Mouse (Mus musculus): ENCODE data around the gene Nop10. TPM values are rescaled to one million over a fixed set of nuclear protein-coding genes. Genes with fewer than 3 reads are reported as not detected.

The Nop10 gene
- total and polyA plus RNA-seq, 2 experiments from 2014 or later, result 95.5 to 148 TPM

DNA sequence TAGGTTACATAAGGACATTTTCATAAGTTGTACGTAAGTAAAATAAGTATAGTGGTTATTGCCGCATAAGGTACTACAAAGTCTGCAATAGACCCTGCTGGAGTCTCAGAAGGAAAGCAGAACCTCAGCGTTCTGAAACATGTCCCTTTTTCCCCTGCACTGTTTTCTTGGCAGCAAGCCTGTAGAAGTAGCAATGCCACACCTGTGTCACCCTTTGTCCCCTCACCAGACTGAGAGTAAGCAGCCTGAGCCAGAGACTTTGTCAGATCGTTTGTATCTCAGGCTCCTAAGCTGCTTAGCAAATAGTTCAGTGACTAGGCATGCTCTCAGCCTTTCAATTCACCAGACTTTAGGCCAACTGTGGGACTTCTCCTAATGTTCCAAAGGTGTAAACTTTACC, 25.3 kb downstream of the Nop10 start:
- H3K27ac ChIP-seq (ENCODE audit: low read depth), result peak overlapping the region; percentile 23; the same call in 1 of the 2 replicates
- TF ChIP-seq EP300 (IDR thresholded peaks at IDR 0.05; ENCODE audit: low read depth) (no peak), CTCF (IDR thresholded peaks at IDR 0.05; ENCODE audit: low read depth) (no peak)
- WGBS, result 55% methylated on average over 4 of the region's 4 CpGs
- ATAC-seq (ENCODE audit: insufficient read depth, low read depth), result no peak
- no peak overlapping the region for H3K4me3 ChIP-seq (ENCODE audit: low read depth, low read length)
- no peak overlapping the region for H3K9ac ChIP-seq (replicated peaks; ENCODE audit: low read depth, low read length)
- H3K4me1 ChIP-seq (ENCODE audit: control insufficient read depth, insufficient read depth), result peaks cover 22% of the 10 kb centered on the region
- no peaks in the 10 kb centered on the region for H3K27me3 ChIP-seq (ENCODE audit: control insufficient read depth, insufficient read depth, low read length)
- no peak overlapping the region for H3K4me2 ChIP-seq (ENCODE audit: low read depth, low read length)
- no peak for DNase-seq (ENCODE audit: low spot score)
- no peaks in the 10 kb centered on the region for H3K9me3 ChIP-seq (replicated peaks; ENCODE audit: control insufficient read depth, low read length)
- no peaks in the 10 kb centered on the region for H3K36me3 ChIP-seq (replicated peaks; ENCODE audit: control insufficient read depth, insufficient read depth, low read length)

DNA sequence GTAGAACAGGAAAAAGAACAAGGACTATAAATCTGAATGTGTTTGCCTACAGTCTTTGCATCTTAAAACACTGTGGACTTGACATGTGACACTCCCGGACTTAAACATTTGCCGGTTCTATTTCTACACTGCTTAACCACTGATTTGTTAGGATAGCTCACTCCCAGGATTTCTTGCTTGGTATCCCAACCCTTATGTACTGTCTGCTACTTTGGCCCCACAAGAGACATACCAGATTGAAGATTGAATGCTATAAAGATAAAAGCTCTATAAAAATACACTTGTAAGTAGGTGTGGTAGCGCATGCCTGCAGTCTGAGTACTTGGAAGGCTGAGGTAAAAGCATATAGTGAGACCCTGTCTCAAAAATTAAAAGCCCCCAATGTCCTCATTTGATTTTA, 27.8 kb downstream of the Nop10 start:
- 50% methylated on average over 3 of the region's 3 CpGs for WGBS
- Histone ChIP-seq H3K4me2 (ENCODE audit: low read depth, low read length) (no peak overlapping the region), H3K27ac (ENCODE audit: low read depth) (peak overlapping the region; percentile 43; the same call in 1 of the 2 replicates), H3K4me3 (ENCODE audit: low read depth, low read length) (no peak overlapping the region), H3K9ac (replicated peaks; ENCODE audit: low read depth, low read length) (no peak overlapping the region), H3K9me3 (replicated peaks; ENCODE audit: control insufficient read depth, low read length) (no peaks in the 10 kb centered on the region), H3K36me3 (replicated peaks; ENCODE audit: control insufficient read depth, insufficient read depth, low read length) (no peaks in the 10 kb centered on the region), H3K4me1 (ENCODE audit: control insufficient read depth, insufficient read depth) (peaks cover 20% of the 10 kb centered on the region), H3K27me3 (ENCODE audit: control insufficient read depth, insufficient read depth, low read length) (no peaks in the 10 kb centered on the region)
- TF ChIP-seq EP300 (IDR thresholded peaks at IDR 0.05; ENCODE audit: low read depth), result no peak
- TF ChIP-seq CTCF (IDR thresholded peaks at IDR 0.05; ENCODE audit: low read depth), result no peak
- no peak for DNase-seq (ENCODE audit: low spot score)
- ATAC-seq (ENCODE audit: insufficient read depth, low read depth), result no peak

DNA sequence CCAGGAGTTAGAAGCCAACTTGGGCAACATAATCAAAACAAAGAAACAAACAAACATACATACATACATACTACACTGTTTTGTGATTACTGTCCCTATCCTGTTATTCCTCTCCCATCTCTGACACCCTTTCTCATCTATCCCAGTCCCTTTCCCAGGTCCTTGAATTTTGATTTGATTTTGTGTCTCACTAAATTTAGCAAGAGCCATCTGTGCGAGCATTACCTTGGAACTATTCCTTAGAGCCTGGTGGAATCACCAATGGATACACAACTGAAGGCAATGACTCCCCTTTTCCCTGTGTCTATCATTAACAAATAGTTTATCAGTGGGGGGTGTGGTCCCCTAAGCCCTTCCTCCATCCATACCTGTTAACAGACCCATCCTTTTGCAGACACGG, 31.1 kb downstream of the Nop10 start:
- Histone ChIP-seq H3K9ac (replicated peaks; ENCODE audit: low read depth, low read length) (no peak overlapping the region), H3K27me3 (ENCODE audit: control insufficient read depth, insufficient read depth, low read length) (no peaks in the 10 kb centered on the region), H3K4me3 (ENCODE audit: low read depth, low read length) (no peak overlapping the region), H3K4me2 (ENCODE audit: low read depth, low read length) (no peak overlapping the region), H3K36me3 (replicated peaks; ENCODE audit: control insufficient read depth, insufficient read depth, low read length) (no peaks in the 10 kb centered on the region; the same call in 1 of the 2 replicates), H3K4me1 (ENCODE audit: control insufficient read depth, insufficient read depth) (peaks cover 14% of the 10 kb centered on the region), H3K27ac (ENCODE audit: low read depth) (no peak overlapping the region), H3K9me3 (replicated peaks; ENCODE audit: control insufficient read depth, low read length) (no peaks in the 10 kb centered on the region)
- TF ChIP-seq EP300 (IDR thresholded peaks at IDR 0.05; ENCODE audit: low read depth) (no peak), CTCF (IDR thresholded peaks at IDR 0.05; ENCODE audit: low read depth) (no peak)
- 64% methylated on average over 2 of the region's 2 CpGs for WGBS
- ATAC-seq (ENCODE audit: insufficient read depth, low read depth) (no peak), DNase-seq (ENCODE audit: low spot score) (no peak)

DNA sequence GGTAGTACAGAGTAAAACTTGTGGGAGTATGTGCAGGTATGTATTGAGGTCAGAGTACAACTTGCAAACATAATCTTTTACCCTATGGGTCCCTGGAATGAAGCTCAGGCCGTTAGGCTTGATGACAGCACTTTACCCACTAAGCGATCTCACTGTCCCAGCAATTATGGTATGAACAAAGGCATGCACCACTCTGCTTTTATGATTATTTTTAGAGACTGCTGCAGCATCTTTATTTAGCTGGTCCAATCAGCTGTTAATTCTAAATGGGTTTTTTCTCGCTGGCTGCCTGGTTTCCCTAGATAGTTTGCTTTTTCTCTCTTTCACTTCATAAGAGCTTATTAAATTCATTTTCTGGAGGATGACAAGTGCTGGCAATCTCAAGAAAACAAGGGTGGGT, 34.5 kb downstream of the Nop10 start:
- Histone ChIP-seq H3K27ac (ENCODE audit: low read depth) (peak overlapping the region; percentile 94), H3K4me3 (ENCODE audit: low read depth, low read length) (peak overlapping the region; percentile 23; the same call in 1 of the 2 replicates), H3K4me2 (ENCODE audit: low read depth, low read length) (peak overlapping the region; percentile 34), H3K4me1 (ENCODE audit: control insufficient read depth, insufficient read depth) (peaks cover 20% of the 10 kb centered on the region), H3K36me3 (replicated peaks; ENCODE audit: control insufficient read depth, insufficient read depth, low read length) (no peaks in the 10 kb centered on the region; the same call in 1 of the 2 replicates), H3K27me3 (ENCODE audit: control insufficient read depth, insufficient read depth, low read length) (no peaks in the 10 kb centered on the region), H3K9ac (replicated peaks; ENCODE audit: low read depth, low read length) (no peak overlapping the region), H3K9me3 (replicated peaks; ENCODE audit: control insufficient read depth, low read length) (no peaks in the 10 kb centered on the region)
- DNase-seq (ENCODE audit: low spot score) (peak; percentile 82), ATAC-seq (ENCODE audit: insufficient read depth, low read depth) (peak; percentile 86)
- WGBS, result 41% methylated on average over 3 of the region's 3 CpGs
- no peak for TF ChIP-seq EP300 (IDR thresholded peaks at IDR 0.05; ENCODE audit: low read depth)
- TF ChIP-seq CTCF (IDR thresholded peaks at IDR 0.05; ENCODE audit: low read depth), result no peak

- WGBS, result 95% methylated on average over 4 of the region's 4 CpGs
- no peak for ATAC-seq (ENCODE audit: insufficient read depth, low read depth)
- TF ChIP-seq EP300 (IDR thresholded peaks at IDR 0.05; ENCODE audit: low read depth), result no peak
- no peak for TF ChIP-seq CTCF (IDR thresholded peaks at IDR 0.05; ENCODE audit: low read depth)
Observed at GRCm38 (mm10) chr2:112298221-112298620, 36.5 kb downstream of the Nop10 start.

DNA sequence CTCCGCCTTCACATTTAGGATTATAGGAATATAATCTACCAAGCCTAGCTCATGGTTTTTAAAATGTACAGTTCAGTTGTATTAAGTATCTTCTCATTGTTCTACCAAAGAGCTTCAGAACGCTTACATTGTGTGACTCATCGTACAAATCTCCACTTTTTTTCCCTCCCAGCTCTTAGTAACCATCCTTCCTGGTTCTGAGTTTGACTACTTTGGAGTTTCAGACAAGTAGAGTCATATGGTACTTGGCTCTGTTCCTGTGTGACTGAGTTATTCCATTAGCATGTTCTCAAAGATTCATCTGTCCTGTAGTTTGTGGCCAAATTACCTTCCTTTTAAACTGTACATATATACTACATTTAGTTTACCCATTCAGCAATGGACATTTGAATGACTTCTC, 46.9 kb downstream of the Nop10 start:
- Histone ChIP-seq H3K27me3 (ENCODE audit: control insufficient read depth, insufficient read depth, low read length) (no peaks in the 10 kb centered on the region), H3K4me3 (ENCODE audit: low read depth, low read length) (no peak overlapping the region), H3K4me2 (ENCODE audit: low read depth, low read length) (peak overlapping the region; percentile 31; the same call in 1 of the 2 replicates), H3K9me3 (replicated peaks; ENCODE audit: control insufficient read depth, low read length) (no peaks in the 10 kb centered on the region), H3K4me1 (ENCODE audit: control insufficient read depth, insufficient read depth) (peaks cover 15% of the 10 kb centered on the region), H3K27ac (ENCODE audit: low read depth) (peak overlapping the region; percentile 24), H3K36me3 (replicated peaks; ENCODE audit: control insufficient read depth, insufficient read depth, low read length) (no peaks in the 10 kb centered on the region), H3K9ac (replicated peaks; ENCODE audit: low read depth, low read length) (no peak overlapping the region)
- 71% methylated on average over 3 of the region's 3 CpGs for WGBS
- peak; percentile 45 for DNase-seq (ENCODE audit: low spot score)
- peak; percentile 39 for ATAC-seq (ENCODE audit: insufficient read depth, low read depth)
- no peak for TF ChIP-seq CTCF (IDR thresholded peaks at IDR 0.05; ENCODE audit: low read depth)

More at GRCm38 (mm10) chr2:112298221-112298620, 36.5 kb downstream of the Nop10 start:
- no peaks in the 10 kb centered on the region for H3K27me3 ChIP-seq (ENCODE audit: control insufficient read depth, insufficient read depth, low read length)
- H3K4me3 ChIP-seq (ENCODE audit: low read depth, low read length), result no peak overlapping the region
- H3K9me3 ChIP-seq (replicated peaks; ENCODE audit: control insufficient read depth, low read length), result no peaks in the 10 kb centered on the region
- H3K27ac ChIP-seq (ENCODE audit: low read depth), result no peak overlapping the region
- peaks cover 20% of the 10 kb centered on the region for H3K4me1 ChIP-seq (ENCODE audit: control insufficient read depth, insufficient read depth)
- H3K9ac ChIP-seq (replicated peaks; ENCODE audit: low read depth, low read length), result no peak overlapping the region
- no peak overlapping the region for H3K4me2 ChIP-seq (ENCODE audit: low read depth, low read length)
- H3K36me3 ChIP-seq (replicated peaks; ENCODE audit: control insufficient read depth, insufficient read depth, low read length), result no peaks in the 10 kb centered on the region; the same call in 1 of the 2 replicates
- no peak for DNase-seq (ENCODE audit: low spot score)
